Mouse (Mus musculus): ENCODE results near the gene Gli1. TPM values are rescaled to one million over a fixed set of nuclear protein-coding genes. Genes with fewer than 3 reads are reported as not detected.

Gli1 gene
- total RNA-seq, 2 experiments from 2014 or later, result 3.3 to 4.5 TPM

GRCm38 (mm10) chr10:127341360-127341690 lies 449 bp downstream of the Gli1 start:
- peak overlapping the region; percentile 32 for H3K4me3 ChIP-seq
- no peak overlapping the region for H3K27ac ChIP-seq
- DNase-seq (ENCODE audit: extremely low spot score in 1 of 2, low spot score in 2 of 2), result no peak
- no peak for TF ChIP-seq CTCF (IDR thresholded peaks at IDR 0.05)
- intact Hi-C loops (cut with DNase I), result no loop called here

- intact Hi-C loops (cut with DNase I), result no loop called here
- no peak overlapping the region for H3K4me3 ChIP-seq
- TF ChIP-seq CTCF (IDR thresholded peaks at IDR 0.05), result no peak
- DNase-seq (ENCODE audit: extremely low spot score in 1 of 2, low spot score in 2 of 2), result no peak
- H3K27ac ChIP-seq, result no peak overlapping the region
Measured at GRCm38 (mm10) chr10:127340577-127341359, 1.0 kb downstream of the Gli1 start.

GRCm38 (mm10) chr10:127339683-127340576 lies 1.8 kb downstream of the Gli1 start:
- H3K27ac ChIP-seq, result peak overlapping the region; percentile 19; the same call in 1 of the 2 replicates
- intact Hi-C loops (cut with DNase I), result loop anchor here (2.0 kb wide), 1 partner anchor 197 kb away; no protein-coding TSS in a partner anchor
- H3K4me3 ChIP-seq, result peak overlapping the region; percentile 45
- peak in 1 of 2 experiments; percentile 21 for DNase-seq (ENCODE audit: extremely low spot score in 1 of 2, low spot score in 2 of 2)
- no peak for TF ChIP-seq CTCF (IDR thresholded peaks at IDR 0.05)

- peak overlapping the region; percentile 19; the same call in 1 of the 2 replicates for H3K27ac ChIP-seq
Measured at GRCm38 (mm10) chr10:127338930-127339682, 2.7 kb downstream of the Gli1 start.

GRCm38 (mm10) chr10:127337536-127338099 lies 4.2 kb downstream of the Gli1 start:
- H3K4me3 ChIP-seq, result no peak overlapping the region
- H3K27ac ChIP-seq, result no peak overlapping the region
- intact Hi-C loops (cut with DNase I), result loop anchor here (2.0 kb wide), 1 partner anchor 199 kb away; no protein-coding TSS in a partner anchor
- TF ChIP-seq CTCF (IDR thresholded peaks at IDR 0.05), result no peak
- DNase-seq (ENCODE audit: extremely low spot score in 1 of 2, low spot score in 2 of 2), result no peak

More at GRCm38 (mm10) chr10:127338930-127339682, 2.7 kb downstream of the Gli1 start:
- DNase-seq (ENCODE audit: extremely low spot score in 1 of 2, low spot score in 2 of 2), result peak; percentile 83 to 86
- peak; percentile 99 for TF ChIP-seq CTCF (IDR thresholded peaks at IDR 0.05)
- H3K4me3 ChIP-seq, result peak overlapping the region; percentile 45
- intact Hi-C loops (cut with DNase I), result loop anchor here (2.0 kb wide), 1 partner anchor 198 kb away; no protein-coding TSS in a partner anchor

GRCm38 (mm10) chr10:127336952-127337351 lies 4.8 kb downstream of the Gli1 start:
- Histone ChIP-seq H3K4me3 (no peak overlapping the region), H3K27ac (no peak overlapping the region)
- DNase-seq (ENCODE audit: extremely low spot score in 1 of 2, low spot score in 2 of 2), result no peak
- no peak for TF ChIP-seq CTCF (IDR thresholded peaks at IDR 0.05)
- intact Hi-C loops (cut with DNase I), result no loop called here

- no peak overlapping the region for H3K27ac ChIP-seq
- no peak overlapping the region for H3K4me3 ChIP-seq
- DNase-seq (ENCODE audit: extremely low spot score in 1 of 2, low spot score in 2 of 2), result no peak
- TF ChIP-seq CTCF (IDR thresholded peaks at IDR 0.05), result peak; percentile 27
- intact Hi-C loops (cut with DNase I), result no loop called here
Measured at GRCm38 (mm10) chr10:127335271-127335670, 6.5 kb downstream of the Gli1 start.

- peak; percentile 44 for TF ChIP-seq CTCF (IDR thresholded peaks at IDR 0.05)
- no peak for DNase-seq (ENCODE audit: extremely low spot score in 1 of 2, low spot score in 2 of 2)
- intact Hi-C loops (cut with DNase I), result loop anchor here (5.0 kb wide), 1 partner anchor 191 kb away; no protein-coding TSS in a partner anchor
- Histone ChIP-seq H3K4me3 (no peak overlapping the region), H3K27ac (no peak overlapping the region)
Measured at GRCm38 (mm10) chr10:127333152-127333551, 8.6 kb downstream of the Gli1 start.

GRCm38 (mm10) chr10:127332211-127332874 lies 9.4 kb downstream of the Gli1 start:
- Histone ChIP-seq H3K4me3 (no peak overlapping the region), H3K27ac (no peak overlapping the region)
- intact Hi-C loops (cut with DNase I), result loop anchor here (5.0 kb wide), 1 partner anchor 190 kb away; no protein-coding TSS in a partner anchor
- DNase-seq (ENCODE audit: extremely low spot score in 1 of 2, low spot score in 2 of 2), result no peak
- TF ChIP-seq CTCF (IDR thresholded peaks at IDR 0.05), result peak; percentile 20

- no peak for TF ChIP-seq CTCF (IDR thresholded peaks at IDR 0.05)
- Histone ChIP-seq H3K4me3 (no peak overlapping the region), H3K27ac (no peak overlapping the region)
- intact Hi-C loops (cut with DNase I), result loop anchor here (5.0 kb wide), 1 partner anchor 188 kb away; no protein-coding TSS in a partner anchor
- no peak for DNase-seq (ENCODE audit: extremely low spot score in 1 of 2, low spot score in 2 of 2)
Measured at GRCm38 (mm10) chr10:127330212-127330611, 11.6 kb downstream of the Gli1 start.
